Mouse (Mus musculus) stomach, embryonic 16.5 days (tissue): ENCODE measurements around the gene Cradd. TPM values are rescaled to one million over a fixed set of nuclear protein-coding genes. Genes with fewer than 3 reads are reported as not detected.
A peak's percentile ranks its signal among the peaks of the same experiment; 100 is the strongest.

Source experiments
- ATAC-seq: fragments of 200-750 bp; cut with Nextera tagmentation; 2 replicates; pipeline ENCODE4 v1.8.0; 2017; ENCODE audit warnings: moderate number of reproducible peaks, moderate TSS enrichment; ENCODE audit not compliant: insufficient read depth, low FRiP score
- H3K27ac ChIP-seq: fragments of 300-500 bp; sonication (generic); 2 replicates; pipeline ENCODE4 v1.5.1; 2014; ENCODE audit warnings: low read length
- H3K27me3 ChIP-seq: fragments of 300-500 bp; sonication (generic); 2 replicates; pipeline ENCODE4 v1.6.1; 2014; ENCODE audit warnings: low read length, control low read depth, mixed read lengths; ENCODE audit not compliant: control insufficient read depth, insufficient read depth
- H3K36me3 ChIP-seq: fragments of 300-500 bp; sonication (generic); 2 replicates; pipeline ENCODE4 v1.6.1; 2014; ENCODE audit warnings: low read length; ENCODE audit not compliant: control insufficient read depth, insufficient read depth
- H3K4me1 ChIP-seq: fragments of 300-500 bp; sonication (generic); 2 replicates; pipeline ENCODE4 v1.6.1; 2014; ENCODE audit warnings: low read length, control low read depth, mixed read lengths; ENCODE audit not compliant: control insufficient read depth, insufficient read depth
- H3K4me2 ChIP-seq: fragments of 300-500 bp; sonication (generic); 2 replicates; pipeline ENCODE4 v1.6.1; 2014; ENCODE audit warnings: low read depth, low read length, mixed read lengths
- H3K4me3 ChIP-seq: fragments of 300-500 bp; sonication (generic); replicated peaks from 2 replicates; pipeline ENCODE4 v1.5.1; 2014; ENCODE audit warnings: mild to moderate bottlenecking, low read length
- H3K9ac ChIP-seq: fragments of 300-500 bp; sonication (generic); 2 replicates; pipeline ENCODE4 v1.6.1; 2014; ENCODE audit warnings: low read length
- H3K9me3 ChIP-seq: fragments of 300-500 bp; sonication (generic); replicated peaks from 2 replicates; pipeline ENCODE4 v1.6.1; 2016; ENCODE audit warnings: low read length, control low read depth; ENCODE audit not compliant: control insufficient read depth
- WGBS: fragments of 180-500 bp; shearing (Covaris S2); extraction: QIAGEN DNeasy Blood & Tissue Kit; methylation state at CpG from one replicate; pipeline ENCODE4 v1.1.7; 2014; 5-methylcytosine and 5-hydroxymethylcytosine counted together
- polyA plus RNA-seq: library from polyadenylated mRNA; unstranded; fragments of >200 nt; fragmentation: Nextera tagmentation; extraction: Ambion mirVana; gene quantifications from 2 replicates; pipeline ENCODE4 v1.2.1, GENCODE M21; 2015

Cradd gene
- polyA plus RNA-seq, 1 experiment from 2014 or later, result 9.8 TPM

- H3K27ac ChIP-seq, result no peak overlapping the region
- ATAC-seq, result no peak
- no peaks in the 10 kb centered on the region for H3K36me3 ChIP-seq
- H3K4me2 ChIP-seq, result no peak overlapping the region
- no peak overlapping the region for H3K4me3 ChIP-seq
- no peak overlapping the region for H3K9ac ChIP-seq
- WGBS, result 62% methylated on average over 9 of the region's 9 CpGs
- H3K4me1 ChIP-seq, result peaks cover 3% of the 10 kb centered on the region; the same call in 1 of the 2 replicates
- H3K9me3 ChIP-seq, result no peaks in the 10 kb centered on the region
- H3K27me3 ChIP-seq, result no peaks in the 10 kb centered on the region
Observed at GRCm38 (mm10) chr10:95170721-95171354, 153.1 kb downstream of the Cradd start.

- Histone ChIP-seq H3K9me3 (no peaks in the 10 kb centered on the region), H3K4me2 (no peak overlapping the region), H3K9ac (no peak overlapping the region), H3K36me3 (no peaks in the 10 kb centered on the region), H3K27ac (no peak overlapping the region), H3K4me1 (peaks cover 10% of the 10 kb centered on the region; the same call in 1 of the 2 replicates), H3K4me3 (no peak overlapping the region), H3K27me3 (no peaks in the 10 kb centered on the region)
- 84% methylated on average over 2 of the region's 2 CpGs for WGBS
- ATAC-seq, result no peak
Observed at GRCm38 (mm10) chr10:95164949-95165348, 159.0 kb downstream of the Cradd start.

- H3K9me3 ChIP-seq, result no peaks in the 10 kb centered on the region
- ATAC-seq, result no peak
Observed at GRCm38 (mm10) chr10:95162691-95163374, 161.1 kb downstream of the Cradd start.

GRCm38 (mm10) chr10:95159675-95160256, 164.2 kb downstream of the Cradd start:
- H3K27ac ChIP-seq, result no peak overlapping the region
- H3K9me3 ChIP-seq, result no peaks in the 10 kb centered on the region
- no peaks in the 10 kb centered on the region for H3K27me3 ChIP-seq
- H3K36me3 ChIP-seq, result no peaks in the 10 kb centered on the region
- WGBS, result 49% methylated on average over 9 of the region's 9 CpGs
- peaks cover 10% of the 10 kb centered on the region; the same call in 1 of the 2 replicates for H3K4me1 ChIP-seq
- no peak overlapping the region for H3K9ac ChIP-seq
- no peak overlapping the region for H3K4me3 ChIP-seq
- no peak for ATAC-seq
- no peak overlapping the region for H3K4me2 ChIP-seq

More at GRCm38 (mm10) chr10:95162691-95163374, 161.1 kb downstream of the Cradd start:
- Histone ChIP-seq H3K9ac (no peak overlapping the region), H3K4me3 (no peak overlapping the region), H3K4me2 (peak overlapping the region; percentile 30), H3K27me3 (no peaks in the 10 kb centered on the region), H3K36me3 (no peaks in the 10 kb centered on the region), H3K27ac (peak overlapping the region; percentile 5; the same call in 1 of the 2 replicates), H3K4me1 (peaks cover 10% of the 10 kb centered on the region; the same call in 1 of the 2 replicates)
- 31% methylated on average over 8 of the region's 8 CpGs for WGBS

- Histone ChIP-seq H3K9ac (no peak overlapping the region), H3K27ac (no peak overlapping the region), H3K4me2 (no peak overlapping the region), H3K9me3 (no peaks in the 10 kb centered on the region), H3K4me3 (no peak overlapping the region), H3K27me3 (no peaks in the 10 kb centered on the region), H3K4me1 (peaks cover 4% of the 10 kb centered on the region; the same call in 1 of the 2 replicates), H3K36me3 (no peaks in the 10 kb centered on the region)
- no peak for ATAC-seq
- WGBS, result 74% methylated on average over 7 of the region's 7 CpGs
Observed at GRCm38 (mm10) chr10:95156410-95156809, 167.5 kb downstream of the Cradd start.

- ATAC-seq, result no peak
- no peak overlapping the region for H3K9ac ChIP-seq
- H3K4me2 ChIP-seq, result no peak overlapping the region
- H3K27me3 ChIP-seq, result no peaks in the 10 kb centered on the region
- H3K36me3 ChIP-seq, result no peaks in the 10 kb centered on the region
- peaks cover 4% of the 10 kb centered on the region; the same call in 1 of the 2 replicates for H3K4me1 ChIP-seq
- no peak overlapping the region for H3K27ac ChIP-seq
- no peak overlapping the region for H3K4me3 ChIP-seq
- WGBS, result 70% methylated on average over 1 of the region's 1 CpGs
- H3K9me3 ChIP-seq, result no peaks in the 10 kb centered on the region
Observed at GRCm38 (mm10) chr10:95154675-95155074, 169.3 kb downstream of the Cradd start.

GRCm38 (mm10) chr10:95153224-95153623, 170.7 kb downstream of the Cradd start:
- Histone ChIP-seq H3K9ac (no peak overlapping the region), H3K4me3 (no peak overlapping the region), H3K9me3 (no peaks in the 10 kb centered on the region), H3K27me3 (no peaks in the 10 kb centered on the region), H3K36me3 (no peaks in the 10 kb centered on the region), H3K27ac (no peak overlapping the region), H3K4me1 (peaks cover 4% of the 10 kb centered on the region; the same call in 1 of the 2 replicates), H3K4me2 (no peak overlapping the region)
- ATAC-seq, result no peak
- WGBS, result 72% methylated on average over 7 of the region's 7 CpGs

GRCm38 (mm10) chr10:95152503-95152989, 171.4 kb downstream of the Cradd start:
- no peak overlapping the region for H3K4me3 ChIP-seq
- no peak for ATAC-seq
- WGBS, result 52% methylated on average over 9 of the region's 9 CpGs
- no peaks in the 10 kb centered on the region for H3K36me3 ChIP-seq
- H3K4me1 ChIP-seq, result peaks cover 4% of the 10 kb centered on the region; the same call in 1 of the 2 replicates
- H3K9me3 ChIP-seq, result no peaks in the 10 kb centered on the region
- H3K9ac ChIP-seq, result no peak overlapping the region
- no peak overlapping the region for H3K27ac ChIP-seq
- H3K27me3 ChIP-seq, result no peaks in the 10 kb centered on the region
- no peak overlapping the region for H3K4me2 ChIP-seq
